Mouse (Mus musculus) 3T3-L1 (cell line): ENCODE data around the gene Amph.

Source experiments
- DNase-seq: peaks from one replicate; pipeline ENCODE4 v3.0.0-alpha.2; 2015; ENCODE audit warnings: low read depth, low spot score

The Amph gene

GRCm38 (mm10) chr13:19138550-19138949 lies 190.5 kb downstream of the Amph start:
- no peak for DNase-seq

DNA sequence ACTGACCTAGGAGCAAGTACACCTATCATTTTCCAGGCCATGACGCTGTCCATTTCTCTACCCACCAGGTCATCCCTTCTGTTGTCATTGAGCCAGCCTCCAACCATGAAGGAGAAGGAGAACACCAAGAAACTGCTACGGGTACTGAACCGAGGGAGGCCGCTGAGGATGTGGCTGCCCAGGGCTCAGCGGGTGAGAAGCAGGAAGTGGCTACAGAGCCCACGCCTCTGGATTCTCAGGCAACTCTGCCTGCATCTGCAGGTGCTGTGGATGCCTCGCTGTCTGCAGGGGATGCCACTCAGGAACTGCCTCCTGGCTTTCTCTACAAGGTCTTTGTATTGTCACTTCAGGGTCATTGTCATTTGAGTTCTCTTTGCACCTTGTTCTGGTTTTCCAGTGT lies 191.1 kb downstream of the Amph start:
- no peak for DNase-seq

GRCm38 (mm10) chr13:19139771-19140170 lies 191.8 kb downstream of the Amph start:
- no peak for DNase-seq

- no peak for DNase-seq
These were observed 195.8 kb downstream of the Amph start for GRCm38 (mm10) chr13:19143766-19144165.

DNA sequence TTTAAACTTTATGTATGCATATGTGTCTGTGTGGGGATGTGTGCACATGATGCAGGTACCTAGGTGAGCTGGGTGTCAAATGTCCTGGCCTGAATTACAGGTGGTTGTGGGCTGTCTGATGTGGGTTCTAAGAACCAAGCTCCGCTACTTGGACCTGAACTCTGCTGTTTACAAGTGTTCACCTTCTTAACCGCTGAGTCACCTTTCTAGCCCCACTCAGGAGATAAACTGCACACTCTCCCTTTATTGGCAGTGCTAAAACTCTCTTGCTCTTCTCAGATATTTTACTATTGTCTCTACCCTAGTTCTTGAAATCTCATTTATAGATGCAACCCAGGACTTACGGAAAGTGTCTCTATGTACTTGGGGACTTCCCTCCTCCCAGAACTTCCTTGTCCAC lies 199.5 kb downstream of the Amph start:
- no peak for DNase-seq

DNA sequence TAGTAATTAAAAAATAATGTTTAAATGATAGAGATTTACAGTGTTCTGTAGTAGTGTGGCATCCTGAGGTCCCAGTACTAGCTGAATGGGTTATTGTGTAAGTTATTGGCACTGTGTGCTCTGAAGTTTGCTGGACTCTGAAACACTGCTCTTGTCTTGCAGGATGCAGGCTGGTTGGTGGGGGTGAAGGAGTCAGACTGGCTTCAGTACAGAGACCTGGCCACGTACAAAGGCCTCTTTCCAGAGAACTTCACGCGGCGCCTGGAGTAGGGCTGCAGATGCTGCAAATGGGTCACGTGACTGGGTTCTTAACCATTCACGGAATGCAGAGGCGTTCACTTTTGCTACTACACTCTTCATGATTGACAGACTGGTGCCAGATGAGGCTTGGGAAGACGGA lies 201.6 kb downstream of the Amph start:
- no peak for DNase-seq

- no peak for DNase-seq
These were observed 202.7 kb downstream of the Amph start for GRCm38 (mm10) chr13:19150438-19151301.

GRCm38 (mm10) chr13:19152126-19152525 lies 204.1 kb downstream of the Amph start:
- DNase-seq: no peak

GRCm38 (mm10) chr13:19158484-19158883 lies 210.5 kb downstream of the Amph start:
- peak; percentile 65 for DNase-seq

GRCm38 (mm10) chr13:19160616-19161015 lies 212.6 kb downstream of the Amph start:
- DNase-seq: no peak

GRCm38 (mm10) chr13:19161111-19161510 lies 213.1 kb downstream of the Amph start:
- DNase-seq: no peak

DNA sequence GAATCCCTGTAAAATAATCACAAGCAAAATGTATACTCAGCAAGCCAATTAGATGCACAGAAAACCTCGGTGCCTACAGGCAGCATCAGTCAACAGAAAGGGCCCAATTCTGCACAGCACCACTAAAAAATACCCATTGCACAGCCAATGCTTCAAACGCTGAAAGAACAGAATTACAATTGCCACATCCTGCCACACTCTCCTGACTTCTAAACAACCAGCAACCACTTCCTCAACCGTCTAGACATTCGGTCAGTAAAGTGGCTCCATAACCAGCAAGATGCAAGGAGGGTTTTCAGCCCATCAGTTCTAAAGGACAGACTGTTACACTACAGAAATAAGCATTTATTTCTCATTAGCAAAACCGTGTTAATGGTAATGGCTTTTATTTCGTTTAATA lies 214.1 kb downstream of the Amph start:
- DNase-seq: no peak

DNA sequence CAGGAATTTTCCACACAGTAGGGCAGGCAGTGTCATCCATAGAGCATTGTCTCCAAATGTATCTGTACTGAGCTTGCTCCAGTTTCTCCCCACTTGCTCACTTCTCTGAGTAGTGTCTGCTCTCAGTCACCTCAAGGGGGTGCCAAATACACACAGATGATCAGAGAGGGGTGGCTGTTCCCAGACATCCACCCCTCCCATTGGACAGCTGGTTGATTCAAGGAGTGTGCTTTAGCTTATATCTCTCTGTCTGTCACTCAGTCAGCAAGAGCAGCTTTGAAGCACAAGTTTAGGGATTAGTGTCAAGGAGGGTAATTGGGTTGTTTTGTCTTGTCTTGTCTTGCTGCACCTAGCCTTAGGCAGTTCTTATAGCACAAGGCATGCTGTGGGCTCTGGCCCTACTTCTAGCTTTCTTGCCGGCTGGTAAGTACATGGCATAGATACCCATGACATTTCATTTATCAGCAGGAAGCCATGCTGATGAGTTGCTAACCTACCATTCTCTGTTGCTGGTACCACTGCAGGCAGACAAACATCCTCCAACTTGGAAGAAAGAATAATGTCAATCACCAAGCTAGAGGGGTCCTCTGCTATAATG lies 229.8 kb downstream of the Amph start:
- peak; percentile 70 for DNase-seq

- no peak for DNase-seq
These were observed 230.3 kb downstream of the Amph start for GRCm38 (mm10) chr13:19178351-19178750.

DNA sequence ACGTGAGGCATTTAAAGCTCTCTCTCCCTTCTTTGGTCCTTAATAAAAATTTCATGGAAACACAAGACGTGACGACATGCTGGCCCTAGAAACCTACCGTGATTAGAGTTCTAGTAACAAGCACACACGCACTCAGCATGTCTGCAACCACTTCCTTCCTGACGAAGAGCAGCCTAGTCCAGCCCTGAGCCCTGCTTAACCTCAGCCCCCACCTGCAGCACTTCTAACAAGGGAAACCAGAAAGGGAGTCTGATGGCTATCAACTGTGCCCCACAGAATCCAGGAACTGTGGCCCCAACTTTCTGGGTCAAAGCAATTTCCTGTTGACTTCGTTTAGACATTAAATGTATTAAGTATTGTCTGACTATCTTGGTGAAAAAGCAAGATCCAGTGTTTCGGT lies 234.3 kb downstream of the Amph start:
- no peak for DNase-seq

- DNase-seq: no peak
These were observed 242.0 kb downstream of the Amph start for GRCm38 (mm10) chr13:19190052-19190451.

DNA sequence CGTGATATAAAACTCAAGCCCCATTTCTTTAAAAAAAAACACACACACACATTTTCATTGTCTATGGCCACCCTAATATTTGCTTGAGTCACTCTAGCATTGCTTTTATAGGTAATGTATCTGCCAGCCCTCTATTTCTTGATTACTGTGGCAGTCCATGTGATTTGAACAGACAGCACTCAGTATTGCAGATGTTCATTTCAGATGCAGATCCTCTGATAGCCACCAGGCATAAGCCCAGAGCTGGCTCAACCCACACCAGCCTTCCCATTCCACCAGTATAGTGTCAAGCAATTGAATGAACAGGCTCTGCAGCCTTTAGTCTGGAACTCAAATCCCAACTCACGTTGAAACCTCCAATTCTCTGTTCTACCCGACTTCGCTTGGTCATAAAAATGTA lies 246.8 kb downstream of the Amph start:
- no peak for DNase-seq

DNA sequence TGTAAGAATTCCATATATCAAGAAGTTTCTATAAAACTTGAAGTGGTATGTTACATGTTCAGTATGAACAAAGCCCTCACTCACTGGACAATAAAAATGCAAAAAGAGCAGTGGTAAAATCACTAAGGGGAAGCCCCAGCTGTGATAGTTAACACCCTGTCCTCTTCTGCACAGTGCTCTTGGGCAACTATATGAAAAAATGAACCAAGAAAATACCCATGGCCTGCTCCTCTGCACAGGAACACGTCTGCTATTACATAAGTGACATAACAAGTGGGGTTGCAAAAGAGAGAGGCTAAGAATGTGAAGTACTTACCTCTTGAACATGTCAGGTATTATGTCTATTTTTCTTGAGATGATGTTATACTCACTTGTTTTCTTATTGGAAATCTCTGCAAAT lies 247.5 kb downstream of the Amph start:
- DNase-seq: no peak
